16 mouse cellular contexts compared by ENCODE assay signal in genomic region chr6:128887091-128887790, GRCm38 (mm10). TPM values are rescaled to one million over a fixed set of nuclear protein-coding genes. Genes with fewer than 3 reads are reported as not detected.
DNase-seq lines count a peak whose midpoint lies in the region; TF ChIP-seq lines count a peak whose summit lies in the region.
"Not testable (repeated sequence)": the region's sequence is repeated elsewhere in the genome, so short reads cannot be mapped to it uniquely, and the experiment has no call there.
"Had no signal": no experiment of that assay in that cellular context is flagged by ENCODE, and none has a peak within 500 bp of the region (broad histone marks: within the 10 kb centered on the region; RNA-seq: fewer than 3 reads in every experiment).

Clec2i (plus strand) TSS chr6:128887588.

- 81% methylated on average over 6 of the region's 6 CpGs for WGBS in liver, adult 2 months
- WGBS in spleen, adult 2 months: 16% methylated on average over 6 of the region's 6 CpGs

- TF ChIP-seq CTCF in liver, adult 2 months (IDR thresholded peaks at IDR 0.05; ENCODE audit: low read depth, low read length); spleen, adult 2 months (IDR thresholded peaks at IDR 0.05; ENCODE audit: extremely low read depth, insufficient read depth, insufficient read length, insufficient replicate concordance): not testable (repeated sequence)

- H3K27ac ChIP-seq in liver, adult 2 months (replicated peaks; ENCODE audit: insufficient read depth, low read depth, low read length): not testable (repeated sequence)
- peak within 1 kb of the TSS; percentile 65 for H3K27ac ChIP-seq in spleen, adult 2 months (ENCODE audit: insufficient read depth, low read length)

- H3K27me3 ChIP-seq in liver, adult 2 months (ENCODE audit: control insufficient read depth, insufficient read depth, low read length); spleen, adult 2 months (ENCODE audit: control insufficient read depth, insufficient read depth, low read length): not testable (repeated sequence)

- not testable (repeated sequence) for H3K4me1 ChIP-seq in liver, adult 2 months (ENCODE audit: control insufficient read depth, insufficient read depth, low read length); spleen, adult 2 months (ENCODE audit: control insufficient read depth, insufficient read depth, insufficient read length)

- peak; percentile 79 to 81 for DNase-seq in CD8-positive naive resting alpha-beta T cell, adult 2 months (ENCODE audit: low read depth in 2 of 2, low spot score in 2 of 2)
- peak; percentile 10 to 18 for DNase-seq in frontal cortex, postnatal 10 days (ENCODE audit: low spot score in 2 of 2)
- DNase-seq in layer of hippocampus, adult 18-20 months (ENCODE audit: low spot score in 2 of 2): peak; percentile 25 to 60
- DNase-seq in liver, adult 2 months (ENCODE audit: extremely low read depth, low read depth, low spot score): peak; percentile 6
- peak; percentile 67 for DNase-seq in lung, postnatal 36 days
- DNase-seq in right cerebral cortex, adult 18-20 months: peak; percentile 51
- DNase-seq in spleen, adult 2 months (ENCODE audit: low read depth in 1 of 2, low spot score in 2 of 2): peak; percentile 81 to 86
- DNase-seq in thymus, postnatal 36 days: peak; percentile 68 to 78

- TF ChIP-seq POLR2A in liver, adult 2 months (IDR thresholded peaks at IDR 0.05; ENCODE audit: extremely low read depth, insufficient read depth, low read length): not testable (repeated sequence)
- peak; percentile 72 for TF ChIP-seq POLR2A in spleen, adult 2 months (IDR thresholded peaks at IDR 0.05; ENCODE audit: low read depth, low read length)

- H3K79me2 ChIP-seq in liver, adult 2 months (ENCODE audit: control insufficient read depth, insufficient read depth, low read length): not testable (repeated sequence)

- not testable (repeated sequence) for H3K36me3 ChIP-seq in liver, adult 2 months (ENCODE audit: control insufficient read depth, insufficient read depth, low read length); spleen, adult 2 months (ENCODE audit: control insufficient read depth, insufficient read depth, low read length)

- H3K9ac ChIP-seq in liver, adult 2 months (ENCODE audit: low read depth, low read length): not testable (repeated sequence)

- 0 out of 2 replicates have a peak within 1 kb of the TSS, but pooled peaks have one; percentile 23 for H3K4me3 ChIP-seq in liver, adult 2 months (ENCODE audit: insufficient read depth, low read depth, low read length)
- peak within 1 kb of the TSS; percentile 68 for H3K4me3 ChIP-seq in spleen, adult 2 months (ENCODE audit: extremely low read depth, insufficient read depth, insufficient read length)

RNA-seq across cellular contexts. Expression of gene Clec2i, which starts in this region (rescaled TPM):
- total RNA-seq in layer of hippocampus, adult 18-20 months (2021): not detected
- total RNA-seq in liver, adult 2 months (2014; rRNA removed): 0.60 and 0.65 TPM in 2 replicates
- 0.07 and 0.10 TPM in 2 replicates for polyA plus RNA-seq in liver, adult 2 months (2012; rRNA removed)
- 5.0 and 9.6 TPM in 2 replicates for polyA plus RNA-seq in spleen, adult 2 months (2012; rRNA removed)
- total RNA-seq: gastrocnemius, postnatal 14 days had no signal
- polyA plus RNA-seq: erythroblast, embryonic 14.5 days; forebrain, embryonic 16.5 days; heart, embryonic 12.5 days; hindbrain, embryonic 10.5 days; kidney, embryonic 16.5 days; midbrain, embryonic 16.5 days; neural tube, embryonic 14.5 days had no signal

Comparison
In these comparisons a context has a peak if more than half of its experiments do, and no peak if none do; other contexts are left out.
1. Peak in DNase-seq in layer of hippocampus, adult 18-20 months; RNA of the gene not detected or under 1 TPM.
2. Peak in DNase-seq and H3K4me3 ChIP-seq in liver, adult 2 months; RNA of the gene not detected or under 1 TPM.
3. DNase-seq: peak in every context shown above with its lines; median percentile 84 in spleen, adult 2 months; 80 in CD8-positive naive resting alpha-beta T cell, adult 2 months; 73 in thymus, postnatal 36 days; 67 in lung, postnatal 36 days; 51 in right cerebral cortex, adult 18-20 months; 42 in layer of hippocampus, adult 18-20 months; 14 in frontal cortex, postnatal 10 days; 6 in liver, adult 2 months.